In genomic region chr2:129512147-129512546, GRCm38 (mm10) we compare ENCODE assay signal across 25 mouse cellular contexts. TPM values are rescaled to one million over a fixed set of nuclear protein-coding genes. Genes with fewer than 3 reads are reported as not detected.
A peak's percentile ranks its signal among the peaks of the same experiment; 100 is the strongest.
DNase-seq lines count a peak whose midpoint lies in the region; ATAC-seq and TF ChIP-seq lines count a peak whose summit lies in the region.
"Not testable (repeated sequence)": the region's sequence is repeated elsewhere in the genome, so short reads cannot be mapped to it uniquely, and the experiment has no call there.
"Had no signal": no experiment of that assay in that cellular context is flagged by ENCODE, and none has a peak within 500 bp of the region (broad histone marks: within the 10 kb centered on the region; RNA-seq: fewer than 3 reads in every experiment).

No protein-coding gene starts in this region.

- 30% methylated on average over 7 of the region's 7 CpGs for WGBS in heart, embryonic 14.5 days
- WGBS in heart, postnatal 0 days: 33% methylated on average over 7 of the region's 7 CpGs
- WGBS in liver, adult 2 months: 92% methylated on average over 7 of the region's 7 CpGs

- TF ChIP-seq CTCF in bone marrow macrophage, adult 2 months (IDR thresholded peaks at IDR 0.05; ENCODE audit: low read depth, low read length); heart, postnatal 0 days (IDR thresholded peaks at IDR 0.05; ENCODE audit: low read depth); liver, adult 2 months (IDR thresholded peaks at IDR 0.05; ENCODE audit: low read depth, low read length): not testable (repeated sequence)

- H3K27ac ChIP-seq in bone marrow macrophage, adult 2 months (ENCODE audit: insufficient read depth, low read depth, low read length): peak overlapping the region; percentile 87
- not testable (repeated sequence) for H3K27ac ChIP-seq in heart, embryonic 14.5 days (replicated peaks in 1 of 2; ENCODE audit: control insufficient read depth in 1 of 2, insufficient read depth in 1 of 2, low read depth in 2 of 2, low read length in 2 of 2); heart, postnatal 0 days (ENCODE audit: low read depth); liver, adult 2 months (replicated peaks; ENCODE audit: insufficient read depth, low read depth, low read length)

- not testable (repeated sequence) for TF ChIP-seq POLR2A in bone marrow macrophage, adult 2 months (IDR thresholded peaks at IDR 0.05; ENCODE audit: borderline replicate concordance, low read depth, low read length); liver, adult 2 months (IDR thresholded peaks at IDR 0.05; ENCODE audit: extremely low read depth, insufficient read depth, low read length)

- ATAC-seq in heart, embryonic 14.5 days (ENCODE audit: insufficient number of reproducible peaks, insufficient read depth, low FRiP score, low read depth); heart, postnatal 0 days (ENCODE audit: insufficient read depth, low read depth): not testable (repeated sequence)

- H3K4me2 ChIP-seq in heart, embryonic 14.5 days (ENCODE audit: low read length): 0 out of 2 replicates have a peak overlapping the region, but pooled peaks have one; percentile 1
- H3K4me2 ChIP-seq in heart, postnatal 0 days (ENCODE audit: low read depth, low read length): not testable (repeated sequence)

- H3K27me3 ChIP-seq in heart, embryonic 14.5 days (ENCODE audit: control insufficient read depth, insufficient read depth, low read length); heart, postnatal 0 days (ENCODE audit: control insufficient read depth, insufficient read depth, low read length); liver, adult 2 months (ENCODE audit: control insufficient read depth, insufficient read depth, low read length): not testable (repeated sequence)

- H3K4me1 ChIP-seq in bone marrow macrophage, adult 2 months (ENCODE audit: control insufficient read depth, insufficient read depth, low read length): peaks cover 30% of the 10 kb centered on the region
- peaks cover 18 to 26% of the 10 kb centered on the region in 2 experiments for H3K4me1 ChIP-seq in heart, embryonic 14.5 days (ENCODE audit: control insufficient read depth in 2 of 2, insufficient read depth in 2 of 2, low read length in 2 of 2)
- H3K4me1 ChIP-seq in heart, postnatal 0 days (ENCODE audit: control insufficient read depth, insufficient read depth): peaks cover 19% of the 10 kb centered on the region
- H3K4me1 ChIP-seq in liver, adult 2 months (ENCODE audit: control insufficient read depth, insufficient read depth, low read length): not testable (repeated sequence)

- H3K36me3 ChIP-seq in heart, embryonic 14.5 days (ENCODE audit: control insufficient read depth, insufficient read depth, low read length); heart, postnatal 0 days (replicated peaks; ENCODE audit: control insufficient read depth, insufficient read depth, low read length); liver, adult 2 months (ENCODE audit: control insufficient read depth, insufficient read depth, low read length): not testable (repeated sequence)

- not testable (repeated sequence) for H3K9ac ChIP-seq in heart, embryonic 14.5 days (ENCODE audit: low read length); heart, postnatal 0 days (replicated peaks; ENCODE audit: low read depth, low read length); liver, adult 2 months (ENCODE audit: low read depth, low read length)

- H3K79me2 ChIP-seq in liver, adult 2 months (ENCODE audit: control insufficient read depth, insufficient read depth, low read length): not testable (repeated sequence)

- not testable (repeated sequence) for H3K4me3 ChIP-seq in bone marrow macrophage, adult 2 months (ENCODE audit: insufficient read depth, low read length); heart, embryonic 14.5 days (ENCODE audit: control insufficient read depth in 1 of 2, insufficient read depth in 1 of 2, low read depth in 1 of 2, low read length in 2 of 2); heart, postnatal 0 days (ENCODE audit: low read depth, low read length); liver, adult 2 months (ENCODE audit: insufficient read depth, low read depth, low read length)

- peak; percentile 80; the same call in 1 of the 2 replicates for TF ChIP-seq EP300 in heart, postnatal 0 days (IDR thresholded peaks at IDR 0.05; ENCODE audit: low read depth)

- not testable (repeated sequence) for H3K9me3 ChIP-seq in heart, embryonic 14.5 days (ENCODE audit: control insufficient read depth, low read length); heart, postnatal 0 days (replicated peaks; ENCODE audit: control insufficient read depth, low read length)

- peak; percentile 38 to 68 for DNase-seq in heart, adult 18-20 months
- DNase-seq in heart, postnatal 0 days (ENCODE audit: low spot score): not testable (repeated sequence)
- DNase-seq in layer of hippocampus, adult 11-12 months (ENCODE audit: low spot score): peak; percentile 28
- DNase-seq in liver, adult 2 months (ENCODE audit: extremely low read depth, low read depth, low spot score): peak; percentile 5
- DNase-seq in lung, postnatal 36 days: peak; percentile 37
- peak; percentile 33 to 34 for DNase-seq in monocyte, adult 2 months (ENCODE audit: low read depth in 1 of 2, low spot score in 2 of 2)

RNA-seq across cellular contexts. Expression of gene F830045P16Rik, which starts 24.3 kb away (rescaled TPM):
- polyA plus RNA-seq in bone marrow macrophage, adult 2 months (2012; ENCODE audit: insufficient read depth, insufficient read length, missing spikeins): 0.28 and 0.41 TPM in 2 replicates
- not detected for total RNA-seq in heart, adult 18-20 months (2021)
- polyA plus RNA-seq in heart, embryonic 14.5 days (2014; fragmentation: Nextera tagmentation; extraction: Ambion mirVana): not detected in 2 replicates
- total RNA-seq in heart, postnatal 0 days (2014; rRNA removed; ENCODE audit: low replicate concordance): not detected in 2 replicates
- not detected in 2 replicates for polyA plus RNA-seq in heart, postnatal 0 days (2015; fragmentation: Nextera tagmentation; extraction: Ambion mirVana)
- total RNA-seq in liver, adult 2 months (2014; rRNA removed): not detected in 2 replicates
- polyA plus RNA-seq in liver, adult 2 months (2012; rRNA removed): not detected in 2 replicates
- total RNA-seq: adrenal gland, adult 18-20 months; adrenal gland, adult 8-10 months; adrenal gland, postnatal 14 days; adrenal gland, postnatal 36 days; CH12.LX; common myeloid progenitor, adult 5-6 weeks; G1E had no signal
- polyA plus RNA-seq: activated CD4-positive, CD25-positive, alpha-beta regulatory T cell, adult 4 months; brain, embryonic 14.5 days; CD4-positive, CD25-positive, alpha-beta regulatory T cell, adult 4 months; embryonic facial prominence, embryonic 11.5 days; embryonic facial prominence, embryonic 13.5 days; erythroblast, embryonic 14.5 days; forebrain, embryonic 10.5 days; forebrain, embryonic 12.5 days; forebrain, embryonic 14.5 days; G1E; Patski had no signal
